ENCODE assay signal across 25 mouse cellular contexts in the genomic region with DNA sequence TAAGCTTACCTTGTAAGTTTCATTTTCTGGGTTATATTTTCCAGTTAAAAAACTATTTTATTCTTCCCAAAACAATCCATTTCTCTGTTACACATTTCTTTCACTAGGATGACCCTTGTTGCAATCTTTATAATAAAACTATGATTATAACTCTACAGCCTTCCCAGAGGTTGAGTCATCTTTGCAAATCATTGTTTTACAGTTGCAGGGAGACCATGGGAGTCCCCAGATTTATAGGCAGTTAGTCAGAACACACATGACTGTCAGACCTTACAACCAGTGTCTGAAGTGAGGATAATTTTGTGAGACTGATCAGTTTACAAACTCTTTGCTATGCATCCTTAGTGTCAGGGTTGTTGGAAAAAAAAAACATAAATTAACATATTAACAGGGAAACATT. TPM values are rescaled to one million over a fixed set of nuclear protein-coding genes. Genes with fewer than 3 reads are reported as not detected.
"Had no signal": no experiment of that assay in that cellular context is flagged by ENCODE, and none has a peak within 500 bp of the region (broad histone marks: within the 10 kb centered on the region; RNA-seq: fewer than 3 reads in every experiment).

No protein-coding gene starts in this region.

- H3K27ac ChIP-seq: limb, embryonic 10.5 days; limb, embryonic 13.5 days; liver, embryonic 12.5 days; liver, embryonic 15.5 days; lung, embryonic 15.5 days; neural tube, embryonic 12.5 days; neural tube, embryonic 15.5 days; stomach, postnatal 0 days had no signal

- H3K9me3 ChIP-seq: limb, embryonic 10.5 days; limb, embryonic 13.5 days; liver, embryonic 12.5 days; liver, embryonic 15.5 days; lung, embryonic 15.5 days; neural tube, embryonic 12.5 days; neural tube, embryonic 15.5 days had no signal

- H3K36me3 ChIP-seq: limb, embryonic 10.5 days; limb, embryonic 13.5 days; liver, embryonic 12.5 days; liver, embryonic 15.5 days; lung, embryonic 15.5 days; neural tube, embryonic 12.5 days; neural tube, embryonic 15.5 days had no signal

- ATAC-seq: liver, embryonic 12.5 days had no signal

- H3K9ac ChIP-seq: limb, embryonic 13.5 days; liver, embryonic 12.5 days; liver, embryonic 15.5 days; lung, embryonic 15.5 days; neural tube, embryonic 12.5 days; neural tube, embryonic 15.5 days had no signal

- H3K27me3 ChIP-seq: limb, embryonic 13.5 days; liver, embryonic 12.5 days; liver, embryonic 15.5 days; lung, embryonic 15.5 days; neural tube, embryonic 12.5 days; neural tube, embryonic 15.5 days had no signal

- DNase-seq: kidney, adult 18-20 months; kidney, adult 9 months; kidney, postnatal 14 days; kidney, postnatal 4 days; liver; lung, adult 18-20 months; lung, postnatal 14 days; lung, postnatal 4 days; midbrain, embryonic 14.5 days; retina, postnatal 1 day; thymus, adult 2 months; thymus, postnatal 14 days; thymus, postnatal 4 days had no signal

- H3K4me3 ChIP-seq: limb, embryonic 10.5 days; limb, embryonic 13.5 days; liver, embryonic 12.5 days; liver, embryonic 15.5 days; lung, embryonic 15.5 days; neural tube, embryonic 12.5 days; neural tube, embryonic 15.5 days had no signal

- H3K4me1 ChIP-seq: limb, embryonic 10.5 days; limb, embryonic 13.5 days; liver, embryonic 12.5 days; liver, embryonic 15.5 days; lung, embryonic 15.5 days; neural tube, embryonic 12.5 days; neural tube, embryonic 15.5 days had no signal

- H3K4me2 ChIP-seq: limb, embryonic 13.5 days; liver, embryonic 12.5 days; liver, embryonic 15.5 days; lung, embryonic 15.5 days; midbrain, embryonic 11.5 days; neural tube, embryonic 12.5 days; neural tube, embryonic 15.5 days had no signal

RNA-seq across cellular contexts. Expression of a gene that starts 14.8 kb away (rescaled TPM):
- total RNA-seq: megakaryocyte-erythroid progenitor cell, adult 5-6 weeks had no signal
- polyA plus RNA-seq: liver, embryonic 12.5 days; liver, embryonic 15.5 days; small intestine, adult 2 months; spleen, adult 2 months had no signal
